Mouse (Mus musculus) lung, postnatal 0 days (tissue): ENCODE results near the gene Capn8.

Experiments
- CTCF ChIP-seq: IDR thresholded peaks from 2 replicates; pipeline ENCODE4 v1.5.1; 2016; ENCODE audit warnings: antibody characterized with exemption, mild to moderate bottlenecking
- EP300 ChIP-seq: IDR thresholded peaks from 2 replicates; pipeline ENCODE4 v1.6.1; 2016; ENCODE audit warnings: antibody characterized with exemption, mild to moderate bottlenecking, control low read depth

DNA sequence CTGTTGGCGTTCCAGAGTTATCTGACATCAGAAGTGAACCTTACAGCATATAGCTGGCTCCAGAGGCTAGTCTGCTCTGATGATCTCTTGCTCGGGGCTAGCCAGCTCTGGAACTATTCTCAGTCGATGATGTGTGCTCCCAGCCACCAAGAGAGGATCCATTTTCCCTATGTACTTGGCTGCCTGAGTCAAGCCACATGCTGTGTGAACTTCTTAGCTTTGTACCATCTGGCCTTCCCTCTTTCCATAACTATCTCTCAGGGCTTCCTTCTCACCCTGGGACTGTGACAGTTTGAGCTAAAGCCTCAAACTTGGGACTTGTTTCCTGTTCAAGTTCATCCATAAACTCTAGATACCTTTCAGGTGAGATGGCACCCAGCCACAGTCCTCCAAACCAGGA, 31.2 kb upstream of the Capn8 start:
- no peak for TF ChIP-seq CTCF
- no peak for TF ChIP-seq EP300
